Mouse (Mus musculus): ENCODE measurements around the gene Spint3. TPM values are rescaled to one million over a fixed set of nuclear protein-coding genes. Genes with fewer than 3 reads are reported as not detected.

The Spint3 gene
- polyA plus RNA-seq, 1 experiment from 2014 or later = not detected

GRCm38 (mm10) chr2:164560106-164560505, 13.2 kb downstream of the Spint3 start:
- no peaks in the 10 kb centered on the region for H3K9me3 ChIP-seq (replicated peaks; ENCODE audit: control insufficient read depth, low read length)
- no peak overlapping the region for H3K4me3 ChIP-seq (replicated peaks; ENCODE audit: low read length)
- H3K27ac ChIP-seq (ENCODE audit: low read length) = no peak overlapping the region
- H3K9ac ChIP-seq (ENCODE audit: low read length) = no peak overlapping the region
- no peaks in the 10 kb centered on the region for H3K36me3 ChIP-seq (ENCODE audit: control insufficient read depth, insufficient read depth, low read length)
- no peak overlapping the region for H3K4me2 ChIP-seq (ENCODE audit: low read depth, low read length)
- H3K4me1 ChIP-seq (ENCODE audit: control insufficient read depth, insufficient read depth, low read length) = peaks cover 16% of the 10 kb centered on the region; the same call in 1 of the 2 replicates
- no peaks in the 10 kb centered on the region for H3K27me3 ChIP-seq (ENCODE audit: control insufficient read depth, insufficient read depth, low read length)
- no peak for ATAC-seq (ENCODE audit: insufficient read depth, low FRiP score)
- WGBS = 82% methylated on average over 8 of the region's 8 CpGs

GRCm38 (mm10) chr2:164558991-164559645, 14.1 kb downstream of the Spint3 start:
- Histone ChIP-seq H3K4me1 (ENCODE audit: control insufficient read depth, insufficient read depth, low read length) (peaks cover 16% of the 10 kb centered on the region; the same call in 1 of the 2 replicates), H3K27ac (ENCODE audit: low read length) (peak overlapping the region; percentile 81), H3K9ac (ENCODE audit: low read length) (no peak overlapping the region), H3K36me3 (ENCODE audit: control insufficient read depth, insufficient read depth, low read length) (no peaks in the 10 kb centered on the region), H3K27me3 (ENCODE audit: control insufficient read depth, insufficient read depth, low read length) (no peaks in the 10 kb centered on the region), H3K9me3 (replicated peaks; ENCODE audit: control insufficient read depth, low read length) (no peaks in the 10 kb centered on the region), H3K4me2 (ENCODE audit: low read depth, low read length) (0 out of 2 replicates have a peak overlapping the region, but pooled peaks have one; percentile 0), H3K4me3 (replicated peaks; ENCODE audit: low read length) (no peak overlapping the region)
- WGBS = 31% methylated on average over 16 of the region's 16 CpGs
- ATAC-seq (ENCODE audit: insufficient read depth, low FRiP score) = peak; percentile 72; the same call in 1 of the 2 replicates

GRCm38 (mm10) chr2:164558426-164558825, 14.8 kb downstream of the Spint3 start:
- no peaks in the 10 kb centered on the region for H3K36me3 ChIP-seq (ENCODE audit: control insufficient read depth, insufficient read depth, low read length)
- peak overlapping the region; percentile 81 for H3K27ac ChIP-seq (ENCODE audit: low read length)
- no peak overlapping the region for H3K9ac ChIP-seq (ENCODE audit: low read length)
- peaks cover 14% of the 10 kb centered on the region; the same call in 1 of the 2 replicates for H3K4me1 ChIP-seq (ENCODE audit: control insufficient read depth, insufficient read depth, low read length)
- no peaks in the 10 kb centered on the region for H3K27me3 ChIP-seq (ENCODE audit: control insufficient read depth, insufficient read depth, low read length)
- no peak overlapping the region for H3K4me3 ChIP-seq (replicated peaks; ENCODE audit: low read length)
- 66% methylated on average over 8 of the region's 8 CpGs for WGBS
- no peak for ATAC-seq (ENCODE audit: insufficient read depth, low FRiP score)
- H3K9me3 ChIP-seq (replicated peaks; ENCODE audit: control insufficient read depth, low read length) = no peaks in the 10 kb centered on the region
- H3K4me2 ChIP-seq (ENCODE audit: low read depth, low read length) = 0 out of 2 replicates have a peak overlapping the region, but pooled peaks have one; percentile 0

- Histone ChIP-seq H3K27me3 (ENCODE audit: control insufficient read depth, insufficient read depth, low read length) (no peaks in the 10 kb centered on the region), H3K9me3 (replicated peaks; ENCODE audit: control insufficient read depth, low read length) (no peaks in the 10 kb centered on the region), H3K36me3 (ENCODE audit: control insufficient read depth, insufficient read depth, low read length) (no peaks in the 10 kb centered on the region), H3K4me2 (ENCODE audit: low read depth, low read length) (no peak overlapping the region), H3K4me3 (replicated peaks; ENCODE audit: low read length) (no peak overlapping the region), H3K4me1 (ENCODE audit: control insufficient read depth, insufficient read depth, low read length) (peaks cover 6% of the 10 kb centered on the region; the same call in 1 of the 2 replicates), H3K9ac (ENCODE audit: low read length) (no peak overlapping the region), H3K27ac (ENCODE audit: low read length) (no peak overlapping the region)
- 83% methylated on average over 9 of the region's 9 CpGs for WGBS
- ATAC-seq (ENCODE audit: insufficient read depth, low FRiP score) = no peak
Observed at GRCm38 (mm10) chr2:164551502-164551901, 21.8 kb downstream of the Spint3 start.

- no peak overlapping the region for H3K9ac ChIP-seq (ENCODE audit: low read length)
- H3K9me3 ChIP-seq (replicated peaks; ENCODE audit: control insufficient read depth, low read length) = no peaks in the 10 kb centered on the region
- no peak overlapping the region for H3K4me3 ChIP-seq (replicated peaks; ENCODE audit: low read length)
- H3K27me3 ChIP-seq (ENCODE audit: control insufficient read depth, insufficient read depth, low read length) = no peaks in the 10 kb centered on the region
- 73% methylated on average over 2 of the region's 2 CpGs for WGBS
- no peak overlapping the region for H3K27ac ChIP-seq (ENCODE audit: low read length)
- no peaks in the 10 kb centered on the region for H3K36me3 ChIP-seq (ENCODE audit: control insufficient read depth, insufficient read depth, low read length)
- H3K4me1 ChIP-seq (ENCODE audit: control insufficient read depth, insufficient read depth, low read length) = peaks cover 6% of the 10 kb centered on the region; the same call in 1 of the 2 replicates
- no peak for ATAC-seq (ENCODE audit: insufficient read depth, low FRiP score)
- no peak overlapping the region for H3K4me2 ChIP-seq (ENCODE audit: low read depth, low read length)
Observed at GRCm38 (mm10) chr2:164550895-164551269, 22.4 kb downstream of the Spint3 start.

- H3K4me2 ChIP-seq (ENCODE audit: low read depth, low read length) = no peak overlapping the region
- no peak overlapping the region for H3K9ac ChIP-seq (ENCODE audit: low read length)
- no peak overlapping the region for H3K27ac ChIP-seq (ENCODE audit: low read length)
- H3K36me3 ChIP-seq (ENCODE audit: control insufficient read depth, insufficient read depth, low read length) = no peaks in the 10 kb centered on the region
- H3K27me3 ChIP-seq (ENCODE audit: control insufficient read depth, insufficient read depth, low read length) = no peaks in the 10 kb centered on the region
- no peak overlapping the region for H3K4me3 ChIP-seq (replicated peaks; ENCODE audit: low read length)
- WGBS = 32% methylated on average over 10 of the region's 10 CpGs
- peaks cover 6% of the 10 kb centered on the region; the same call in 1 of the 2 replicates for H3K4me1 ChIP-seq (ENCODE audit: control insufficient read depth, insufficient read depth, low read length)
- ATAC-seq (ENCODE audit: insufficient read depth, low FRiP score) = no peak
- no peaks in the 10 kb centered on the region for H3K9me3 ChIP-seq (replicated peaks; ENCODE audit: control insufficient read depth, low read length)
Observed at GRCm38 (mm10) chr2:164549963-164550894, 23.0 kb downstream of the Spint3 start.

- no peaks in the 10 kb centered on the region for H3K36me3 ChIP-seq (ENCODE audit: control insufficient read depth, insufficient read depth, low read length)
- no peaks in the 10 kb centered on the region for H3K9me3 ChIP-seq (replicated peaks; ENCODE audit: control insufficient read depth, low read length)
- peak overlapping the region; percentile 18; the same call in 1 of the 2 replicates for H3K27ac ChIP-seq (ENCODE audit: low read length)
- H3K4me3 ChIP-seq (replicated peaks; ENCODE audit: low read length) = no peak overlapping the region
- peaks cover 6% of the 10 kb centered on the region; the same call in 1 of the 2 replicates for H3K4me1 ChIP-seq (ENCODE audit: control insufficient read depth, insufficient read depth, low read length)
- WGBS = 32% methylated on average over 4 of the region's 4 CpGs
- no peak overlapping the region for H3K4me2 ChIP-seq (ENCODE audit: low read depth, low read length)
- ATAC-seq (ENCODE audit: insufficient read depth, low FRiP score) = peak; percentile 54; the same call in 1 of the 2 replicates
- no peaks in the 10 kb centered on the region for H3K27me3 ChIP-seq (ENCODE audit: control insufficient read depth, insufficient read depth, low read length)
- H3K9ac ChIP-seq (ENCODE audit: low read length) = no peak overlapping the region
Observed at GRCm38 (mm10) chr2:164549338-164549737, 23.9 kb downstream of the Spint3 start.

GRCm38 (mm10) chr2:164544454-164545097, 28.7 kb downstream of the Spint3 start:
- peaks cover 25% of the 10 kb centered on the region for H3K4me1 ChIP-seq (ENCODE audit: control insufficient read depth, insufficient read depth, low read length)
- 0 out of 2 replicates have a peak, but pooled peaks have one; percentile 14 for ATAC-seq (ENCODE audit: insufficient read depth, low FRiP score)
- no peak overlapping the region for H3K9ac ChIP-seq (ENCODE audit: low read length)
- no peaks in the 10 kb centered on the region for H3K9me3 ChIP-seq (replicated peaks; ENCODE audit: control insufficient read depth, low read length)
- no peaks in the 10 kb centered on the region for H3K27me3 ChIP-seq (ENCODE audit: control insufficient read depth, insufficient read depth, low read length)
- no peak overlapping the region for H3K4me3 ChIP-seq (replicated peaks; ENCODE audit: low read length)
- H3K27ac ChIP-seq (ENCODE audit: low read length) = peak overlapping the region; percentile 0
- WGBS = 32% methylated on average over 5 of the region's 5 CpGs
- no peaks in the 10 kb centered on the region for H3K36me3 ChIP-seq (ENCODE audit: control insufficient read depth, insufficient read depth, low read length)
- H3K4me2 ChIP-seq (ENCODE audit: low read depth, low read length) = no peak overlapping the region

All from stomach, embryonic 16.5 days (tissue).